In the genomic region with DNA sequence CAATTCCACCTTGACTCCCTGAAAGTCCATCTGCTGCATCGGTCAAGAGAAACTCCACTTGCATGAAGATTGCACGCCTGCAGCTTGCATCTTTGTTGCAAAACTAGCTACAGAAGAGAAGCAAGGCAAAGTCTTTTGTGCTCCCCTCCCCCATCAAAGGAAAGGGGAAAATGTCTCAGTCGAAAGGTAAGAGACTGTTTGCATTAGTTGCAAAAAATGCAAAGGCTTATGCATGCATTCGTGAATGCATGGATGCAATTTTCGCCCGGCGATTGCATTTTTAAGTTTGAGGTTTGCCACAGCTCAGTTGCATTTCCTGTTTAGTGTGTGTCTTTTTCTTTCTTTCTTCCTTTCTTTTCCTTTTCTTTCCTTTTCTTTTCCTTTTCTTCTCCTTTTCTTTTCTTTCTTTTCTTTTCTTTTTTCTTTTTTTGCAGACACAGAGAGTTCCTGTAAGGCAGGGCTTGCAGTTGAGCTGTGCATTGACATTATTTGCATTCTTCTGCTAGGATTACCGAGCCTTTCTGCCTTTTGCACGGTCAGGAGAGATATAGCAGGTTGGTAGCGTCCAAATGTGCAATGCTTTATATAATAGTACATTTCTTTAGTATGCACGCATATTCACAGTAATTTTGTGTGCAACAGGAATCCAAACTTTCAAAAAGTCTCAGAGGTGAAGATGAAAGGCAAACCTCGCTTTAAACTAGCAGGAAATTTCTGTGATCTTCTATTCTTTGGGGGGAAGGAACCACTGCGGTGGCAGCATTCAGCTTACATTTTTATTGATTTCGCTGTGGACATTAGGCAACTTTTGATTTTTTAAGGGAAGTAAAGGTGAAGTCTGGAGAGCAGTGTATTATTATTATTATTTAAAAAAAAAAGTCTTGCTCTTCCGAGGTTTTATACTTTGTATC, we compare ENCODE assay signal across 8 mouse cellular contexts. TPM values are rescaled to one million over a fixed set of nuclear protein-coding genes. Genes with fewer than 3 reads are reported as not detected.
DNase-seq lines count a peak whose midpoint lies in the region; ATAC-seq and TF ChIP-seq lines count a peak whose summit lies in the region.

No protein-coding gene starts in this region.

- H3K27me3 ChIP-seq in hindbrain, postnatal 0 days (ENCODE audit: insufficient read depth, low read length) = no peaks in the 10 kb centered on the region
- H3K27me3 ChIP-seq in midbrain, embryonic 16.5 days (ENCODE audit: control insufficient read depth, insufficient read depth, low read depth, low read length) = no peaks in the 10 kb centered on the region

- peaks cover 6% of the 10 kb centered on the region; the same call in 1 of the 2 replicates for H3K4me1 ChIP-seq in hindbrain, postnatal 0 days (ENCODE audit: insufficient read depth, low read length)
- H3K4me1 ChIP-seq in midbrain, embryonic 16.5 days (ENCODE audit: control insufficient read depth, insufficient read depth, low read length) = peaks cover 34% of the 10 kb centered on the region

- peak overlapping the region; percentile 91 for H3K4me3 ChIP-seq in layer of hippocampus, adult 2 months
- peak overlapping the region; percentile 71 for H3K4me3 ChIP-seq in hindbrain, postnatal 0 days (ENCODE audit: low read length)
- H3K4me3 ChIP-seq in midbrain, embryonic 16.5 days (ENCODE audit: low read depth, low read length) = peak overlapping the region; percentile 72

- H3K4me2 ChIP-seq in hindbrain, postnatal 0 days (ENCODE audit: low read depth, low read length) = peak overlapping the region; percentile 71
- H3K4me2 ChIP-seq in midbrain, embryonic 16.5 days (ENCODE audit: low read length) = peak overlapping the region; percentile 83

- ATAC-seq in common myeloid progenitor, adult 5-6 weeks (replicated peaks; ENCODE audit: low read depth, poor library complexity, severe bottlenecking) = peak; percentile 27
- ATAC-seq in hindbrain, postnatal 0 days = no peak
- ATAC-seq in midbrain, embryonic 16.5 days = no peak

- H3K9me3 ChIP-seq in hindbrain, postnatal 0 days (ENCODE audit: low read length) = no peaks in the 10 kb centered on the region
- no peaks in the 10 kb centered on the region for H3K9me3 ChIP-seq in midbrain, embryonic 16.5 days (replicated peaks; ENCODE audit: control insufficient read depth, low read length, poor library complexity, severe bottlenecking)

- H3K27ac ChIP-seq in layer of hippocampus, adult 2 months = peak overlapping the region; percentile 81
- H3K27ac ChIP-seq in hindbrain, postnatal 0 days = no peak overlapping the region
- peak overlapping the region; percentile 63; the same call in 1 of the 2 replicates for H3K27ac ChIP-seq in midbrain, embryonic 16.5 days (ENCODE audit: low read length)

- H3K36me3 ChIP-seq in hindbrain, postnatal 0 days (ENCODE audit: insufficient read depth, low read length) = no peaks in the 10 kb centered on the region
- H3K36me3 ChIP-seq in midbrain, embryonic 16.5 days (ENCODE audit: control insufficient read depth, insufficient read depth, low read length) = no peaks in the 10 kb centered on the region

- no peak for DNase-seq in layer of hippocampus, adult 2 months (ENCODE audit: low spot score in 2 of 2)
- DNase-seq in layer of hippocampus, postnatal 25 days (ENCODE audit: extremely low spot score in 1 of 2, low spot score in 1 of 2) = no peak
- DNase-seq in hindbrain, postnatal 0 days (ENCODE audit: low spot score) = peak; percentile 20
- no peak for DNase-seq in yolk sac, embryonic 10.5 days (ENCODE audit: low spot score)
- DNase-seq in ovary, adult 18-20 months (ENCODE audit: low spot score) = no peak
- DNase-seq in left cerebral cortex, postnatal 4 days = no peak

- WGBS in hindbrain, postnatal 0 days = 6% methylated on average over 15 of the region's 15 CpGs
- 4% methylated on average over 15 of the region's 15 CpGs for WGBS in midbrain, embryonic 16.5 days

- intact Hi-C loops in left cerebral cortex, postnatal 4 days (cut with DNase I) = no loop called here

- peak overlapping the region; percentile 51 for H3K9ac ChIP-seq in hindbrain, postnatal 0 days (replicated peaks; ENCODE audit: low read length)
- H3K9ac ChIP-seq in midbrain, embryonic 16.5 days (ENCODE audit: low read depth, low read length) = peak overlapping the region; percentile 40

- no peak for TF ChIP-seq CTCF in layer of hippocampus, adult 2 months (conservative IDR thresholded peaks at IDR 0.05)
- TF ChIP-seq CTCF in hindbrain, postnatal 0 days (IDR thresholded peaks at IDR 0.05; ENCODE audit: low read depth) = no peak

RNA-seq across cellular contexts. Expression of a gene that starts 0.6 kb away (rescaled TPM):
- total RNA-seq in layer of hippocampus, adult 2 months (2021) = 10 to 100 TPM; 32.3 to 33.3 TPM
- 10 to 100 TPM; 30.2 to 34.7 TPM for total RNA-seq in layer of hippocampus, postnatal 25 days (2021)
- total RNA-seq in common myeloid progenitor, adult 5-6 weeks (2017) = 16.0 and 19.9 TPM in 2 replicates
- 19.1 and 21.2 TPM in 2 replicates for total RNA-seq in hindbrain, postnatal 0 days (2014; rRNA removed)
- polyA plus RNA-seq in hindbrain, postnatal 0 days (2015; fragmentation: Nextera tagmentation; extraction: Ambion mirVana) = 16.3 and 16.4 TPM in 2 replicates
- polyA plus RNA-seq in midbrain, embryonic 16.5 days (2015; fragmentation: Nextera tagmentation; extraction: Ambion mirVana) = 22.1 and 23.4 TPM in 2 replicates
- total RNA-seq in left cerebral cortex, postnatal 4 days (2021) = 10 to 100 TPM; 33.0 to 35.7 TPM
